Mouse (Mus musculus): ENCODE results near the gene Prpf18.
"Not testable (repeated sequence)": the region's sequence is repeated elsewhere in the genome, so short reads cannot be mapped to it uniquely, and the experiment has no call there.

The Prpf18 gene

DNA sequence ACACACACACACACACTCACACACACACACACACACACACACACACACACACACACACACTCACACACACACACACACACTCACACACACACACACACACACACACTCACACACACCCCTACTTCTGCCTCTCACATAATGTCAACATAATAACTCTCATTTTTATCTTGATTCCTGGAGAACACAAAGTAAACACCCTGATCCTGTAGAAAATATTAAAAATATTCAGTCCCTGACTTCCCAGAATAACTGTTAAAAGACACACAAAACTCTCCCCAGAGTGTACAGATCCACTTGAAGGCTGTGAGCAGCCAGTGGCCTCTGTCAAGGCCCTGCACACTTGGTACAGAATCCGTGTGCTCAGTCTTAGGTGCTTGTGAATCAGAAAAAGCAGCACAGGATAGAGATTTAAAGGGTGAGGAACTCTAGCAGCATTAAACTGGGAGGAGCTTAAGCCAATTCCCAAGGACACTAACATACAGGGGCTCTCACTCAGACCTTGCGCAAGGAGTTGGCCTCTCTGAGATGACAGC is 36.8 kb downstream of the Prpf18 start:
- DNase-seq (ENCODE audit: low read depth, low spot score), result no peak

DNA sequence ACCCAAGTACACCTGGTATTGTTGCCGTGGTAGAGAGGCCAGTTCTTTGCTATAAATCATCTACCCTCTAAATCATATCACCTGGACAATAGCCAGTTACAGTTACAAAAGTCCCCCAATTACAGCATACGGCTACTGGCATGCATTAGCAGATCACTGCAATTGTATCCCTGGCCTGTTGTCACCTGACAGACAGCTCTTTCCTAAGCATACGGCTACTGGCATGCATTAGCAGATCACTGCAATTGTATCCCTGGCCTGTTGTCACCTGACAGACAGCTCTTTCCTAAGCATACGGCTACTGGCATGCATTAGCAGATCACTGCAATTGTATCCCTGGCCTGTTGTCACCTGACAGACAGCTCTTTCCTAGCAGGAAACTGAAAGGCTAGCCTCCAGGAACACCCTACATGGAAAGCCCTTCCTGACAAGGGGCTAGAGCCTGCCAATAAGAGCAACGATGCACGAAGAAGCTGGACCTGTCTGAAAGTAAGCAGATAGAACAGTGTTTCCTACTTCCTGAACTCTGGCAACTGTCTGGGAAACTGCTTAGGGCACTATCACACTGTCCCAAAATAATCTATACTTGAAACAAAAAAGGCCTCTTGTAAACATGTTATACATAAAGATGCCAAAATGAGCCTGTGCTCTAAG is 37.5 kb downstream of the Prpf18 start:
- DNase-seq (ENCODE audit: low read depth, low spot score), result not testable (repeated sequence)

DNA sequence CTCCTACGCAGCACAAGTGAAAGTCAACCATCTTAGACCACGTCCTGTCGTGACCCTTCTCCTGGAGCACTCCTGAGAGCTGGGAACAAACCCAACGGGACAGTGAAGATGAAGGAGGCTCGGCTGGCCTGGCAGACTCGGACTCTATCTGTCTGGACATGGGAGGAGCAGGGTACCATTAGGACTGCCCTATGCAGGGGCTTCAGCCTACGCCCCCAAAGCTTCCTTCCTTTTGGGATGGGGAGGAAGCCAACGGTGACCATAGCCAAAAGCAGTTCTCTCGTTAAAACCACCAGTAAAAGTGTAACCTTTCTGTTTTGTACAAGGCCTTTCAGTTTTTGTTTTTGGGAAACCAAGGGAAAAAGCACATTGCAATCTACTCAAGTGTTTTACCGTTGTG is 40.2 kb downstream of the Prpf18 start:
- DNase-seq (ENCODE audit: low read depth, low spot score), result no peak

DNA sequence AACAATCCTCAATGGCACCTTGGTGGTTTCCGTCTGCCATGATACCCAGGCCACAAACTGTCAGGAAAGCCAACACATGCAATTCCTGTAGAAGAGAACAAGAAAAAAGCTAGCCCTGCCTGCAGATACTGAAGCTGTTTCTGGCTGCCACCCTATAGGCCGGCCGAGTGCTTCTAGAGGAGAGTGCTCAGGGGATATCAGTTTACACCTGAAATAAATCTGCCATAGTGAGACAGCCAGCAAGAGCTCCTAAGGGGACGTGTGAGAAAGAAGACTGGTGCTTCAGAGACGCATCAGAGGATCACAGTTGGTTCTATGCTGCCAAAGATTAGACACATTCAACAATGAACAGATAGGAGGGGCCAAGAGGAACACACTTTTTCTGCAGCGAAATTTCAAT is 40.6 kb downstream of the Prpf18 start:
- DNase-seq (ENCODE audit: low read depth, low spot score), result no peak

DNA sequence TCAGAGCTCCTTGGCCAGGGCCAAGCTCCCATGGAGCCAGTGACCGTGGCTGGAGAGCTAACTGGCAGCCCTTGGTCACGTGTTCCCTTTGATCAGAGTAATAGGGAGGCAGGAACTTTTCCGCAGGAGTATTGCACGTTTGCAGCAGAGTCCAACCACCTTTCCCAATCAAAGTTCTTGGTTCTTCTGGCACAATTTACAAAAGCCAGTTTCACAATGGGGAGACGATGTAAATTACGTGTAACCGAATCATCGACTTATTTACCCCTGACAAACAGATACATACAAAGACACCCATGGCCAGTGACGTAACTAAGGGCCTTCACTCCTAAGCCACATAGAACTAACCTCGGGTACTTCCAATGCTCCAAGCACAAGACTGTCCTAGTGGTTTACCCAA is 42.5 kb downstream of the Prpf18 start:
- DNase-seq (ENCODE audit: low read depth, low spot score), result no peak

DNA sequence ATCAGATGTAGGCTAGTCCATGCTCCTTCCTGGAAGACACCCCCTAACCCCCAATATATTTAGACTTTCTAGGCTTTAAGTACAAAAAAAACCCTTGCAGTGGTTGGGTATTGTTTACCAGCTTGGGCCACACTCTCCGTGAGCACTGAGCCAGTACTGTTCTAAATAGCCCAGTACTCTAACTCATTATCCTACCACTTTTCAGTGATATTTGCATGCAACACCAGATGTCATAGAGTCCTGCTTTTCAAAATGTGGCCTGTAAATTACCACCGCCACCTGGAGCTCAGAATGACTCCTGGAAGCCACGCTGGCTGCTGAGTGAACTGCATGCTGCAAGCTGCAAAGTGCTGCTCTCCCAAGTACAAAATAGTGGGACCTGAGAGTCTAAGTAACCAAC is 43.7 kb downstream of the Prpf18 start:
- DNase-seq (ENCODE audit: low read depth, low spot score), result peak; percentile 40

DNA sequence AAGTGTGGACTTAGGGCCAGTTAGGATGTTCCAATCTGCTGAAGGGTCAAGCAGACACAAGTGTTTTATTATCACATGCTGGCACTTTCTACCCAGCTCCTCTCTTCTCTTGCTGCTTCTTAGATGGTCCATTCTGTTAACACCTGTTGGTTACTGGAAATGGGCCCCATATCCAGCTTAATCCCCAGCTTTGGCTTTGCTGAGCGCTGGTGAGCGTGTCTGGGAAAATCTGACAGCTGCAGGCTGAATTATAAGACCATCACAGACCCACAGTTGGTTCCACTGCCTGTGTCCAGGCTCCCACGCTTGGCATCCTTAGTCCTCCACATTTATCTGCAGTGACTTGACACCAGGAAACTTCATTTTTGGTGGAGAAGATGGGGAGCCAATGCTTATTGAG is 45.4 kb downstream of the Prpf18 start:
- no peak for DNase-seq (ENCODE audit: low read depth, low spot score)

DNA sequence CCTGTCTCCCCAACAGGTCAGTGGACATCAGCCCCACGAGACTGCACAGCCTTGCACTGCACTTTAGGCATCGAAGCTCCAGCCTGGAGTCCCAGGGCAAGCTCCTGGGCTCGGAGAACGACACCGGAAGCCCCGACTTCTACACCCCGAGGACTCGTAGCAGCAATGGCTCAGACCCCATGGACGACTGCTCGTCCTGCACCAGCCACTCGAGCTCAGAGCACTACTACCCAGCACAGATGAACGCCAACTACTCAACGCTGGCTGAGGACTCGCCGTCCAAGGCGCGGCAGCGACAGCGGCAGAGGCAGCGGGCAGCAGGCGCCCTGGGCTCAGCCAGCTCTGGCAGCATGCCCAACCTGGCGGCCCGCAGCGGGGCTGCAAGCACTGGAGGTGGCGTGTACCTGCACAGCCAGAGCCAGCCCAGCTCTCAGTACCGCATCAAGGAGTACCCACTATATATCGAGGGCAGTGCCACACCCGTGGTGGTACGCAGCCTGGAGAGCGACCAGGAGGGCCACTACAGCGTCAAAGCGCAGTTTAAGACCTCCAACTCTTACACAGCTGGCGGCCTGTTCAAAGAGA is 48.5 kb downstream of the Prpf18 start:
- DNase-seq (ENCODE audit: low read depth, low spot score), result no peak

DNA sequence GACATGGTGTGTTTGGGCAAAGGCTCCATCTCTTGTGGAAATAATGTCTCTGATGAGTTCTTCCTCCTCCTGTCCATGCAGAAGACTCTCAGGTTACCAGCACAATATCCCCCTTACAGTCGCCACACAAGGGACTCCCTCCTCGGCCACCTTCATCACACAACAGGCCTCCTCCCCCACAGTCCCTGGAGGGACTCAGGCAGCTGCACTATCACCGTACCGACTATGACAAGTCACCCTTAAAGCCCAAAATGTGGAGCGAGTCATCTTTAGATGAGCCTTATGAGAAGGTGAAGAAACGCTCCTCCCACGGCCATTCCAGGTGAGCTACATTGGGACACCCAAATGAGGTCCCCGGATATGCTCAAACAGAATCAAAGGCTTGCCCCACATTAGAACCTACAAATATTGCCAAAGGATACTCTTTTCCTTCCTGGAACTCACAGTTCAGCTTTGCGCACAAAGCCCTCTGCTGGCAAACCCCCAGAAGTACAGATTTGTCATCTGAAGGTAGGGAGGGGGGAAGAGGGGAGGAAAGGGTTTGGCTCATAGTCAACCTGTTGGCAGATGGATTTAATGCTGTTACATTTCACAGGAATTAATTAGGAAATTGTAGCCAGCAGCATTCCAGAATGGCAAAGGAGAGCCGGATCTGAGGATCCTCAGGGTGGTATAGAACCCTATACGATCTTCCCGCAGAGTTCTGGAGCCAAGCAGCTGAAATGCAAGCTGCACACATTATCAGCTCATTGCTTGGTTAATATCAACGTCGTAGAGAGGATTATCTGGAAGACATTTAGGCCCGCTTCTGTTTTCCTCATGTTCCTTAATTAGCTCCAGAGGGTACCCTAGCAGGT is 50.7 kb downstream of the Prpf18 start:
- DNase-seq (ENCODE audit: low read depth, low spot score), result peak; percentile 95

DNA sequence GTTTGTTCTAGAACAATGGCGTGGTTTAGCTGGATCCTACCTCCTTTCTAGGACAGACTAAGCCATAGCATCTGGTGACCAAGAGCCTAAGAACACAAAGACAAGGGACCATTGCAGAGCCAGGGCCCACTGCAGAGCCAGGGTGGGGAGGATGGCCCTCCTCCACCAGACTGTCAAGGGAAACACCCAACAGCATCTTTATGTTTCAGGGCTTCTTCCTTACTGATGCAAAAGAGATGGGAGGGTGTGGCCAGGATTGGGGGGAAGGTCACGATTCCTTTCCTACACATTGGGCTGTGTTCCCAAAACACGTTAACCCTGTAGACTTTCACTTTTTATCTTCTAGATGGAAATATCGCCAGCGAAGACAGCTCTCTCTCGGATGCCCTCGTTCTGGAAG is 54.9 kb downstream of the Prpf18 start:
- no peak for DNase-seq (ENCODE audit: low read depth, low spot score)

DNA sequence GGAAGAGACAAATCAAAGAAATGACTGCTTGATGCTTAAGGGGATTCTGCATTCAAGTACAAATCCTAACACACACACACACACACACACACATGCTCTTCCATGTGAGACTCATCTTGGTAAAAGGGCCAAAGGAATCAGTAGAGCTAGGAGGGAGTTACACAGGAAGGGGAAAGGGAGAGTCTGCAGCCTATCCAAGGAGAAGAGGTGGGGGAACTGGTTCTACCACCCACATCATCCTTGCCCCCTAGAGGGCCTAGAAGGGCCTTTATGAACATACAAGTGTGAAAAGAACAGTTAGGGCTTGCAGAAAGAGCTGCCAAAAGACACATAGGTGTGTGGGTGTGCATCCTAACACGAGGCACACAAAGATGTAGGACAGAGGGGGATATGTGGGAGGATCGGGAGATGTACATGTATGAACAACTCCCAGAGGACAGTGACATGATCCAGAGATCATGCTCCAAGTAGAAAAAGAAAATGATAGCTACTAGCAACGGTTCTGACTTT is 58.0 kb downstream of the Prpf18 start:
- no peak for DNase-seq (ENCODE audit: low read depth, low spot score)

DNA sequence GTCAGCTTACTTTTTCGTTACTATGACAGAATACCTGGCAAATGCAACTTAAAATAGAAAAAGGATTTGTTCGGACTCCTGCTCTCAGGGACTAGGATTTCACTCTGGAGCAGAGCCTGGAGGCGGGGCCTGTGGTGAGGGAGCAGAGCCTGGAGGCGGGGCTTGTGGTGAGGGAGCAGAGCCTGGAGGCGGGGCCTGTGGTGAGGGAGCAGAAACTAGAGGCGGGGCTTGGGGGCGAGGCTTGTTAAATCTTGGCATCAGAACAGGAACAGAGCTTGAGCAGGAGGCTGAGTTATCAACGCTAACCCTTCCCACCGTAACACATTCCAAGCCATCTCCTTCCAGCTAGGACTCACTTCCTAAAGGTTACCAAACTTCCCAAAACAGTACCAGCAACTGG is 58.5 kb downstream of the Prpf18 start:
- DNase-seq (ENCODE audit: low read depth, low spot score), result peak; percentile 49

DNA sequence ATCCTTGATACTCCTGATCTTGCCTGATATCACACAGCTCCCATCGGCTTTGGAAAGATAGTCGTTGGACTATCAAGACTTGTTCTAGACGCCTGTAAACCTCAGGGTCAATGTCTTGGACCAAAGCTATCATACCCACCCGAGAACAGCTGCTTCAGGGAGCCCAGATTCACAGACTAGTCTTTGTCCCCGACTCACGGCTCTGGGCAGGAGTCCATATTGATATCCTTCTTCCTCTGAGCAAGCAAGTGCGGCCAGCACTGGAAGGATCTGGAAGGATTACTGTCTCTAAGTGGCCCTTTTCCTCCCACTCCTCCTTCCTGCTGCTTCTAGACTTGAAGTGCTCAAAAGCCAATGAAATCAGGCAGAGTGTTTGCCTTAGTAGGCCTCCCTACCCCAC is 59.2 kb downstream of the Prpf18 start:
- no peak for DNase-seq (ENCODE audit: low read depth, low spot score)

DNA sequence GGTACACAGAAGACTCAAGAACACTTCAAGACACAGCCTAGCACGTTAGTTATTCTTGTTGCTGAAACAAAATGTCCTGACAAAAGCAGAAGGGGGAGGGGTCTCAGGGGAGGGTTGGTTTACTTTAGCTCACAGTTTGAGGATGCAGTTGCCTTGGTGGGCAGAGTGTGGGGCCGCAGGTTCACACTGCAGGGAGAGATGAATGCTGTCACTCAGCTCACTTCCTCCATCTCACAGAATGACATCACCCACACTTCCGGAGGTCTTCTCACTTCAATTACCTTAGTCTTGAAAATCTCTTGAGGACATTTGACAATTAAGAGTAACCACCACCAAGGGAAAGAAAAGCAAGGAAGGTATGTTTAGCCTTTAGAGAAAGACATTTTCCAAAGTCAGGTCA is 60.3 kb downstream of the Prpf18 start:
- no peak for DNase-seq (ENCODE audit: low read depth, low spot score)

DNA sequence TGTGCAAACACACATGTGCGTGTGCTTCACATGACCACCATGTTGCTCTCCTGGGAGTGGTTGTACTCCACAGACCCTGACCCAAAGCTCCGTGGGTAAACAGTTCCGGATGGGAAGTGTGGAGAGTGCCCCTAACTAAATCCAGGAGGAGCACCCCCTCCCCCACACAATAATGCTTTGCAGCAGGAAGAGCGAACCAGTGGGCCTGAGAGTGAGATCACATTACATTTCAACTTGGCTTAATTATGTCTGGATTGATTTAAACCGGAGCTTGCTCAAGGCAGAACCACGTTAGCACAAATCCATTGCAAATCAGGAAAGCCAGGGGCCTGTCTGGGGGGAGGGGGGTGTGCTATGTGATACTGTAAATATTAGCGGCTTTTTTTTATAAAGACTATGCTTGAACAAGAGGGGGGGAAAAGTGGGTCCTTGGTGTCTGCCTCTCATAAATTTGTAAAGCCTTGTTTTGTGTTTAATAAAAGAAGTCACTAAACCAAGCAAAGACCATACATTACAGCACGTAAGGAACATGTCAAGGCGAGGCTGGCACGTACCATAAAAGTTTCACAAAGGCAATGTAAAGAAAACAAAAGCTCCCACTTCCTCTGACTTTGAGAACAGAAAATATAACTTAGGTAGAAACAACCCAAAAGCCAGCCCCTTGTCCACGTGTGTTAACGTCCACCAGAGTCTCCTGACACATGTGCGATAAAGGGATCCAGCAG is 64.1 kb downstream of the Prpf18 start:
- no peak for DNase-seq (ENCODE audit: low read depth, low spot score)

DNA sequence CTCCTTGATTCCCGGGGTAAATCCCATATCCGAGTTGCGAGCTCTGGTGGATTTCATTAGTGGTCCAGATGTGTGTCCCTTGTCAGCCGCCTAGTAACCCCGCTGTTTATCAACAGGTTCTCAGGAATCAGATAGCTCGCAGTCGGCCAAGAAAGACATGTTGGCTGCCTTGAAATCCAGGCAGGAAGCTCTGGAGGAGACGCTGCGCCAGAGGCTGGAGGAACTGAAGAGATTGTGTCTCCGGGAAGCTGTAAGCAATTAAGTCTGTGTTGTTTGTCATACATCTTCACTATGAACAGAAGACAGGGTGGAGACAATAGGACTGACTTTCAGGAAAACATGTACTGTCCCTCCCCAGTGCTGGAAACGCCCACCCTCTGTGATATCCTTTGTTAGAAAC is 65.7 kb downstream of the Prpf18 start:
- DNase-seq (ENCODE audit: low read depth, low spot score), result no peak

DNA sequence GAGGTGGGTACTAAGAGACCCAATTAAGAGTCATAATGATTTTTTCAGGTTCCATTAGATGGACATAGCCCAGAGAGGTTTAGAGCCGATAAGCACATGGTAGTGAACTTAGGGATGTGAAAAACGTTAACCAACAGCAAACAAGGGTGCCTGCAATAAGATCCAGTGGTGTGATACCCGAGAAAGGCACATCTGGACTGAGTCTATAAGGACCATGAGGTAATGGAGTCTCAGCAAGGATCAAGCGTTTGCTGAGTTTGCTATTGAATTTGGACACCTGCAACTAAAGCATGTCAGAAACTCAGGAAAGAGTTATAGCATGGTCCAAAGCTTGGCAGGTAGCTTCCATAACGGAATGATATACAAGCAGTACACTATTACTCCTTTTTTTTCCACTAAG is 67.7 kb downstream of the Prpf18 start:
- no peak for DNase-seq (ENCODE audit: low read depth, low spot score)

DNA sequence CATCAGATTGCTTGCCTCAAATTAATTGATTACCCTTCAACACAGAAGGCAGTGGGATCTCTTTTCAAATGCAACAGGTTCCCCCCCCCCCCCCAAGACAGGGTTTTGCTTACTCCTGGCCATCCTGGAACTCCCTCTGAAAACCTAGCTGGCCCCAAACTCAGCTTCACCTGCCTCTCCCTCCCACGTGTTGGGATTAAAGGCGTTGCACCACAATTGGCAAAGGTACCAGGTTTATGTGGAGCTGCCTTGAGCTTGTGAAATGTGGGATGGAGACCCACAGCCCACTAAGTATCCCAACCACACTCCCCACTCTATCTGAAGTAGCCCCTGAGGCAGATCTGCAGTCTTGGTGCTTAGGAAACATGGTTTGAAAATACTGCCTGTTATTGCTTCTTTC is 69.0 kb downstream of the Prpf18 start:
- no peak for DNase-seq (ENCODE audit: low read depth, low spot score)

DNA sequence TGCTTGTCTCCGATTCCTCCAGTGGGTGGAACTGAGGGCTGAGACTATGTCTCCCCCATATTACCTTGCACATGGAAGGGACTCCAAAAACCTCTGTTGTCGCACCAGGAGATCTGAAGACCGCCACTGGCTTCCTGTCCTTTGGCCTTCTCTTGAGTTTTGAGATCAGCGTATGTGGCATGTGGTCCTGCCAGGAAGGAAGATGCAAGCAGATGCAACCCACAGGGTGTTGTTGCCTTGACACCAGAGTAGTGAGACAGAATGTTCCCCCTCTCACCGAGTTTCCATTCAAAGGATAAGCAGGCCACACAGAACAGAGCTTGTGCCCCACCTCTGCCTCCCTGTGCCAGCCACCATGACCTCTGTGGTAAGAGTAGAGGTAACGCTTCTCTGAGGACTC is 71.2 kb downstream of the Prpf18 start:
- DNase-seq (ENCODE audit: low read depth, low spot score), result no peak

DNA sequence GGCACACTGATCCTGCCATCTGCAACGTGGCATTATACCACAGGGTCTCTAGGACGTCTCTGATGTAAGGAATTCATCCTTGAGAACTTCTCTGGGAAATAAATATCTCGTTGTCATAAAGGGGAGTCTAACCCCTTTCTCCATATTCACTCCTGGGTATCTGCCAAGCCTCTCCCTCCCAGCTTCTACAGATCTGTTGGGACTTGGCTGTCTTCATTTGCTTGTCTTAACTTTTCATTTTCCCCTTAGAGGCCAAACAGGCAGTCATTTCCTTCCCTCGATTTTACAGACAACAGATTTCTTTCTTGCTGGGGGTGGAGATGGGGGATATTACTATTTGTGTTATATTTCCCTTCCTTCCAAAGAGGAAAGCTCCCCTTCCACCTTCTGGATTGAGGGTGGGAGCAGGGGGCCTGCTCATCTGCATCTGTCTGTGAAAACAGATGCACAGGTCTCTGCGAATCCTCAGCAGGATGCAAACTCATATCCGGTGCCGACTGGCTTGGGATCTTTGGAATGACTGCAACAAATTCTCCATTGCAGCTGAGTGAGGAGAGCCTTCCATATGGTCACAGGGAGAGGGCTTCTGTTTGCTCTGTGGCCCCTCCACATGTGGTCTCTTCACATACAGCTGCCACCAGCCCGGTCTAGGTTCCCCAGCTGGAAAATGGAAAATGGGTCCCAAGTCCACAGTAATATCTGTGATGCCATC is 72.4 kb downstream of the Prpf18 start:
- no peak for DNase-seq (ENCODE audit: low read depth, low spot score)

DNA sequence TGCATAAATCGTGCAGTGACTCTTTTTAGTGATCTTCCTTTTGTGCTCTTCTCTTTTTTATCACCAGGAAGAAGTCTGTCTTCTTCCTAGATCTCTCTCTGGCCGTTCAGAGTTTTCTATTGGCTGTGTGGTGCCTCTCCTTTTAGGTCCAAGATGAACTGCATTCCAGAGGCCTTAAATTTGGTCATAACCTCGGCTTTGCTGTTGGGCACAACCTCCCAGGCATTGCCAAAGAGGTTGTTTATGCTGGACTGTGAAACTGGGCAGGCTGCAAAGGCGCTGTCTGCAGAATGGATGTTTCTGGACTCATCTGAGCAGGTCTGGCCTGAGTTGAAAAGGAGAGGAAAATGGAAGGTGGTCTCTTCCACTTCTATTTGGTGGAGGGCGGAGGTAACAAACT is 73.6 kb downstream of the Prpf18 start:
- no peak for DNase-seq (ENCODE audit: low read depth, low spot score)

Data from brain, adult 2 months (tissue).